Mouse (Mus musculus): Measurements from ENCODE around the gene Cmklr1.

Gene Cmklr1

DNA sequence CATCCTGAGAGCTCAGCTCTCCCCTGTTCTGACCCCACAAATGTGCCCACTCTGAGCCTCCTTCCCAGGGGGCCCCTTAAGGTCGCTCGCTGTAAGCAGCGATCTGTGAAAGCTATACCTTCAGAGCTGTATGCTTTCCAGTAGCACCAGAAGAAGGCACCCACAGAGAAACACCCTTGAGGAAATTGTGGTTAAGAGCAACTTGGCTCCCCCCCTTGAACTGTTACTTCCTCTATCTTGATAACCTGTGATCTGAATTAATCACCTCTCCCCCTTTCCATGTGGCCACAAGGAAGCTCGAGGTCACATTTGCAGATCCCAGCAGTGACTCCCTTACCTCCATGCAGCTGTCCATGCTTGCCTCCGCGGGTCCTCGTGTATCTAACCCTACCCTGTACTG, 29.2 kb downstream of the Cmklr1 start:
- DNase-seq (ENCODE audit: low read depth, low spot score): no peak

DNA sequence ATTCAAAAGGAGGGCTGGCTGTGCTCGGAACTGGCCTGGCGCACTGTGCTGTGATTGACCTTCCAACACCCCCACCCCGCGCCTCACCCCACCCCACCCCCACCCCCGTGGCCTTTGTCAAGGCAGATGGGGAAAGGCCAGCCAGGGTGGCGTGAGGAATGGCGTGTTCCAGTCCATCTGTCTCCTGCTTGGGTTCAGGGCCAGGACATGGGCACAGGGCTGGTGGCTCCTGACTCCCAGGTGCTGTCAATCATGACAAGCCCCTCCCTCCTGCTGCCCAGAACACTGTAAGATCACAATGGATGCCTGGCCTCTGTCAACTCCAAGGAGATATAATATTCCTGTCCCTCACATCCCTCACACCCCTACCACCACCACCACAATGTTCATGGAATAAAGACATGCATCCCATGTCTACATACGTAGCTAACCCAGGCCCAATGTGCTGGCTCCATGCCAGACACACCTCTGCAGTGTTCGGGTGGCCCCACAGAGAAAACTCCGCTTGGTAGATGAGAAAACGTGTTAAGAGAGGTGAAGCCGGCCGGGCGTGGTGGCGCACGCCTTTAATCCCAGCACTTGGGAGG, 30.0 kb downstream of the Cmklr1 start:
- peak; percentile 59 for DNase-seq (ENCODE audit: low read depth, low spot score)

DNA sequence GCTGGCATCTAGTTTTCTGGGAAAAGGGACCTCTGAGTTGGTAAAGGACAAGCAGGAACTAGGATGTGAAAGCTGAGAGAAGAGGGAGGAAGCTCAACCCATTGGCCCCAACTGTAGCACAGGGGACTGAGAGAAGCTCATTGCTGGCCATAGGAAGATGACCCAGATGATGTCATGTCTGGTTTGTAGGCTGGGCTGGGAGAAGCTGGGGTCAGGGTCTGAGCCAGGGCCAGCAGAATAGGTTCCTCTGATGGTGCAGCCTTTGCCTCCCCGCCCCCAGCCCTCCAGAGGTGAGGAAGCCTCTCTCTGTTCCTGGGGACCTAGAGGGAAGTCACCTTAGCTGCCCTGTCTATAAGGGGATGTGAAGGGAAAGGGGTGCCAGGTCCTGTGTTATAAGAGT, 31.1 kb downstream of the Cmklr1 start:
- DNase-seq (ENCODE audit: low read depth, low spot score): no peak

DNA sequence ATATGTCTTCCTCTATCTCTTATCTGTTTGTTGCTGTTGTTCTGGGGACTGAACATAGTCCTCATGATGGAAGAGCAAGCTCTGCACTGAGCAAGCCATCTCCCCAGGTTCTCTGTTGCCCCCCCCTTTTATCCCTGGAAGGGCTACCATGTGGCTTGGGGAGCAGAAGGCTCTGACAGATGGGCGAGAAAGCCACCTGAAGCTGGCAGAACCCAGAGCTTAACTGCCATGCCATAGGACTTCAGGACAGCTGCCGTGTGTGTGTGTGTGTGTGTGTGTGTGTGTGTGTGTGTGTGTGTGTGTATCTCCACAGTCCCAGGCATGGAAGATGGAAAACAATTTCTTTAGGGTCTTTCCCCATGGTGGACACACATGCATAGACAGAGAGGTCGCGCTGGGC, 31.5 kb downstream of the Cmklr1 start:
- no peak for DNase-seq (ENCODE audit: low read depth, low spot score)

DNA sequence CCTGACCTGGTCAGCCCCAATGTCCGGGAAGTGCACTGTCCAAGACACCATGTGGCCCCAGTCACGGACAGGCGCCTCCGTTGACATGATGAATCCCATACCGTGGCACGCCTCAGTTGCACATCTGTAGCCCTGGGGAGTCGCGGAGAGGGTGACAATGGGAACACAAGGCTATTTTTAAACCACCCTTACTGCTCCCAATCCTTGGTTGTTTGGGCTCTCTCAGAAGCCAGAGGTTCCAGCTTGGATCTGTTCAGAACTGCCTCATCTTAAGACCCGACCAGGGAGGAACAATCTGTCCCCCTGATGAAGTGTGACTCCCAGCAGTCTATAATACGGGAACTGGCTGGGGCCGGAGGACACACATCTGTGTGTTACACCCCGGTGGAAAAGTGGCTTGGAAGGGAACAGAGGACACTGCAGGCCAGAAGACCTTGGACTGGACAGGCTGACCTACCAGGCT, 38.4 kb downstream of the Cmklr1 start:
- DNase-seq (ENCODE audit: low read depth, low spot score): no peak

DNA sequence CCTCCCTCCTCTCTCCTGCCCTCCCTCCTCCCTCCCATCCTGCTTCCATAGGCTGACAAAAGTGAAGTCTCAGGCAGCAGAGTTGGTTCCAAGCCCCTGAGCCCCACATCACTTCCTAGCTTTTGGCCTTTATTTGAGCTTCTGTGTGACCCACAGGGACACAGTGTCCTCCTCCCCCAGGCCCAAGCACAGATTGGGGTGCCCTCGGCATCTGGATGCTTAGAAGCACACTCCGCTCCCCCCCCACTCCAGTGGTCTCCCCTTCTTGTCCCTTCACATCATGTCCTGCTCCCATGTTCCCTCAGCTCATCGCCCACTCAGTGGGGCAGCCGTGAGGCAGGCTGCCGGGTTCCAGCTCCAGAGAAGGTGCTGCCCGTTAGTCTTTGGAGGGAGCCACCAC, 39.1 kb downstream of the Cmklr1 start:
- DNase-seq (ENCODE audit: low read depth, low spot score): no peak

DNA sequence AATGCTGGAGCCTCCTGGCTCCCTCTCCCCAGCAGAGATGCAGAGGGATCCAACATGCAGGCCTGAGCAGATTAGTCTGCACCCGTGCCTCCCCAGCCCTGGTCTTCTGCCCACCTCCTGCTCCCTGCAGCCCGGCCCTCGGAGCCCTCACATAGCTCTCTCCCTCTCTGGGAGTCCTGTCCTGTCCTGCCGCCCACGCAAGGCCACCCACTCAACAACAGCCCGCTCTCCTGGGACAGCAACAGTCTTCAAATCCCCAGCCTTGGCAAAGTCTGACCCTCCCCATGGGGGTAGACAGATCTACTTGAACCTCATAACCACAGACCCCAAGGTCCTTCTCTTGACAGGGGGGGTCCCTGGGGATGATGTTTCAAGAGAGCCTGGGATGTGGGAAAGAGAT, 39.7 kb downstream of the Cmklr1 start:
- DNase-seq (ENCODE audit: low read depth, low spot score): no peak

DNA sequence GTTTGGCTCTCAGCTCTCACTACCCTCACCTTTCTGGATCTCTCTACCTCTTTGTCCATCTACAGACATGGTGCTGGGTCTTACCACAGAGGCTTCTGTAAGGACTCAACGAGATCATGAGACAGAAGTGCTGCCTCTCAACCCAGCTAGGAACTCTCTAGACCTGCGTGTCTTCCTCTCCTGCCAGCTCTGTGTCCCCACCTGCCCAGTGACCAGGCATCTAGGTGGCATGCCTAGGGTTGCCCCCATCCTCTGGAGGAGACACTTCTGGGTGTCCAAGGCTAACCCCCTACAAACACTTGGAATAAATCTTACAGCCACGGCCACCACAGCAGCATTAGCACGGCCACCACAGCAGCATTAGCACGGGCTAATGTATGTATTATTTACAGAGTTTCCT, 40.3 kb downstream of the Cmklr1 start:
- no peak for DNase-seq (ENCODE audit: low read depth, low spot score)

DNA sequence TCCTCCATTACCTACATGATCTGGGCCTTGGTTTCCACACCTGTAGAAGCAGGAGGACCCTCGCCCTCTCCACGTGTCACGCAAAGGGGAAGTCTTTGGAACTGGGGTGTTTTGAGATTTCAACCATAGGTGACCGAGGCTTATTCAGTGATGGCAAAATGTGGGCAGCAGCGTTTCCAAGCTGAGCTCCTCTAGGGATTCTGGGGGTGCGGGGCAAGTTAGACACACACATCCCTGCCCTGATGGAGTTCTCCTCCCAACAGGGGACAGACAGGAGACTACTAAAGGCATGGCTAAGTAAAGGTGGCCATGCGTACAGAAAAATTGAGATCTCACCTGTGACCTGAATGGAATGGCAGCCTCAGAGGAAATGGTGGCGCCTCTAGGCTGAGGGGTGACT, 41.7 kb downstream of the Cmklr1 start:
- DNase-seq (ENCODE audit: low read depth, low spot score): no peak

DNA sequence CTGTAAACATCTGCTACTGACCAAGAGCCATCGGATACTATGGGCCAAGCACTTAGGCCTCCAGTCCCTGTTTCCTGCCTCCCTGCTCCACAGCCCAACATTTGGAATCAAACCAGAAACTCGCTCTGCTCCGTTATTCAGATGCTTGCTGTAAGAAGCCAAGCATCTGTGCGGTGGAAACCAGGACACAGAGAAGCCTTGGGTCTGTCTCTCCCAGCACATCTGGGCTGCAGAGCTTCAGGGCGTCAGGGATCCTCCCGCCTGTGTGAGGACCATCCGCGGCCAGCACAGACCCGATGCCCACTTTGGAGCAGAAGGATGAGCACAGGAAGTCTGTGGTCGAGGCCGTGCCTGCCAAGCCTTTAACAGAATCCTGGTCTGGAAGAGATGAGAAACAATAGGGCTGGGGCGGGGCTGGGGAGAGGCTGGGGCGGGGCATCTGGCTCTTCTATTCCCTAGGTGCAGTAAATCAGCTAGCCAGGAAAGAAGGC, 42.2 kb downstream of the Cmklr1 start:
- DNase-seq (ENCODE audit: low read depth, low spot score): peak; percentile 79

DNA sequence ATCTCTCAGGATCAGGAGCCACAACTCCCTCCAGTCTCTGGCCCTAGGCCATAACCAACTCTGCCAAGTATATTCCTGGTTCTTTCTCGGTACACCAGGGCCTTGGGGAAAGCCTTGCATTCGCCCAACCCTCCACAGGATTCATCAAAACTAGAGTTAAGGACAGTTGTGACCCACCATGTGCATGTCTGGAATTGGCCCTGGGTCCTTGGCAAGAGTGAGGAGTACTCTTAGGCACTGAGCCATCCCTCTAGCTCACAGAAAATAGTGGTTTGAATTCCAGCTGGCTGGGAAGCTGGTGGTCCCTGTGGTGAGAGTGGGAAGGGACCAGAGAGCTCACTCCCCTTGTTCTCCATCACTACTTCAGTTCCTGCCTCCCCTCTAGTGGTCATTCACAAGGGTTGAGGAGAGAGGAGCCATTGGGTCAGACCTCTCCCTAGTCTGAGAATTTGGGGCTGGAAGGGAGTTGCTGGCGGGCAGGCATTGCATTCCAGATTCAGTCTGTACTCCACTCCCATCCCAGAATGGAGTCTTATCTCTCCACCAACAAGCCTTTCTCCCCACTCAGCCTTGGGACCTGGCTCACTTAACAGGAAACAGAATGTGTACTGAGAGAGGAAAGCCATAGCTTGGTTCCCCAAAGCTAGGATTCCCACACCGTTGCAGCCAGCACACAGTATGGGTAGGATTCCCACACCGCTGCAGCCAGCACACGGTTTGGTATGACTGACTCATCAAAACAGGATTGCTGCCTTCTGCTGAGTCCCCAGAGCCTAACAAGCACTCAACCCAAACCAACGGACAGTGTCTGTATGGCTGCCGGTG, 43.1 kb downstream of the Cmklr1 start:
- DNase-seq (ENCODE audit: low read depth, low spot score): no peak

DNA sequence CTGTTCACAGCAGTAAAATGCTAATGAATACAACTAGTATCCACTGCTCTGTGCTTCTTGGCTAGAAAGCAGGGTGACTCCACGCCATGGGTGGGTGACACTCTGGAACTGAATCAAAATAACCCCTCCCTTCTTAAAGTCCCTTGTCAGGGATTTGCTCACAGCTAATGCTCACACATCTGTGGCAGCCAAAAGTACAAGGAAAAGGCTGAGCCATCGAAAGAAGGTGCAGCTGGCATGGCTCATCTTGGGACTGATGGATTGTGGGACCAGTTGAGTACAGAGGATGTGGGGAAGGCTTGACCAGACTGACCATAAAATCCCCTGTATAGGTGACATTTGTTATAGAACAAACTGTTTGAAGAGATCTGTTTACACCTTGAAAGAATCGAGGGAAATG, 44.1 kb downstream of the Cmklr1 start:
- no peak for DNase-seq (ENCODE audit: low read depth, low spot score)

DNA sequence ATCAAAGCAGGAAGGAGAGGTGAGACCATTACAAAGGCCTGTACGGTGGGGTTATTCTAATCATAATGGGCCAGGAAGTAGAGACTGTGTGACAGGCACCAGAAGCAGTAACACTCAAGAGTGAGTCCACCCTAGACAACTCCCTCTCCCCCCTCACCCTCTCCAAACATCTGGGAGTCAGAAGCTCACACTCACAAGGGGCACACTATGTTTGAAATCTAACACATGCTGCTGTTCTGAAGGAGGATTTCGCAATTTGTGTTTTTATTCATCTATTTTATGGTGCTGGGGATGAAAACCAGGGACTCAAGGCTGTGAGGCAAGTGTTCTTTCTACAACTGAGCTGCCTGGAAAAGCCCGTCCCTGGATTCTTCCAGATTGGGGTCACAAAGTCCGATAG, 45.5 kb downstream of the Cmklr1 start:
- DNase-seq (ENCODE audit: low read depth, low spot score): no peak

DNA sequence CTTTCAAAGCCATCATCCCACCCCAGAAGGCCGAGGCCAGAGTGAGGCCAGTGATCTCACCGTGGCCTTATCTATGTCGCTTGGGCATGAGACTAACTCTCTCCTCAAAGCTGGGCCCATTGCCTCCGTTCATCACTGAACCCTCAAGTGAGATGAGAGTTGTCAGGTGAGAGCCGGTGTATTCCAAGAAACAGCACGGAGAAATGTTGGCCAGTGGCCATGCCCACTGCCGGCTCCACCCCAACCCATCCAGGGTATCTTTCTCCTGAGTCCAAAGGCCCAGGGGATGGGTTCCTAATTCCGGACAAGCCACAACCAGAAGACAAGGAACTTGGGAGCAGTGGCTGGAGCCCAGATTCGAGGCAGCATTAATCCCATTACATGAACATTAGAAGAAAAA, 46.8 kb downstream of the Cmklr1 start:
- DNase-seq (ENCODE audit: low read depth, low spot score): no peak

DNA sequence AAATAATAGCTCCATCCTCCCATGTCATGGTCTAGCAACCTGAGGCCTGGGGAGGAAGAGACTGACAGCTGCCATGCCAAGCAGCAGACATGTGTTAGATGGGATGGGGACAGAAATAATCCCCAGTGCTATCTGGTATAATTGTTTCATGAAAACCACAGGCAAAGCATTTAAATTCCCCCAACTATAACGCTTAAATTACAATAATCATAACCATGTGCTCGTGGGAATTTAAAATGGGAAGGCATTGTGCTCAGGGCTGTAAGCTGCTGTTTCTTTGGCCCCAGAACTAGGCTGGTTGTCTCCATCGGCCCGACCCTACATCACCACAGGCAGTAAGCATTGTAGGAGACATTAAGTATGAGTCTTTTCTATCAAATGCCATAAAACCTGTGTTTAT, 49.4 kb downstream of the Cmklr1 start:
- no peak for DNase-seq (ENCODE audit: low read depth, low spot score)

DNA sequence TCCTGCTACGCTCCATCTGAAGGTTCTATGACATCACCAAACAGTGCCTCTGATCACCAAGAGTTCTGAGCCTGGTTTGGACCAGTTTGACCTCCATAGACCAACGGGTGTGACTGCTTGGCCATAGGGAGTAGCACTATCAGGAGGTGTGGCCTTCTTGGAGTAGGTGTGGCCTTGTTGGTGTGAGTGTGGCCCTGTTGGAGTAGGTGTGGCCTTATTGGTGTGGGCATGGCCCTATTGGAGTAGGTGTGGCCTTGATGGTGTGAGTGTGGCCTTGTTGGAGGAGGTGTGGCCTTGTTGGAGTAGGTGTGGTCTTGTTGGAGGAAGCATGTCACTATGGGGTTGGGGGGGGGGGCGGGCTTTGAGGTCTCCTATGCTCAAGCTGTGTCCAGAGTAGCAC, 50.0 kb downstream of the Cmklr1 start:
- DNase-seq (ENCODE audit: low read depth, low spot score): peak; percentile 95

DNA sequence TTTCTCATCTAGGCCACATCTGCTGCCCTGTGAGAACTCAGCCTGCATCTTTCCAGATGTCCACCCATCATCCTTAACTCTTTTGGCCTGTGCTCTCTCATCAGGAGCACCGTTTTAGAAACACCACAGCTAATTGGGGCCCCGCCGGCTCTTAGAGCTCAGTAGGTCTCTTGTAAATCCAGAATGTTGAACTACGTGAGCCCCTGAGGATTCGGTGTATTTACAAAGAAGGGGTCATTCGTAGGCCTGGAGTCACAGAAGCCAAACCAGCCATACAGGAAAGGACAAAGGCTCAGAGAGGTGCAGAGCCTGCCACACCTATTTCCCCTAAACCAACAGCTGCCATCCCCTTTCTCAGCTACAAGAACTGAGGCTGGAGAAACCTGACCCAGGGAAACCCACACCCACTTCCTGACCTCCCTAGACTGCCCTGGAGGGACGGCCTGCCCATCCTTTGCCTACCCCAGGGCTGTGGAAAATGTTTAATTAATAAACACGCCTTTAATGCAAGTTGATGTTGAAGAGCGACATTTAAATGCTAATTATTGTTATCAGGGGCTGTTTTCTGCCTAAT, 53.4 kb downstream of the Cmklr1 start:
- DNase-seq (ENCODE audit: low read depth, low spot score): peak; percentile 45

DNA sequence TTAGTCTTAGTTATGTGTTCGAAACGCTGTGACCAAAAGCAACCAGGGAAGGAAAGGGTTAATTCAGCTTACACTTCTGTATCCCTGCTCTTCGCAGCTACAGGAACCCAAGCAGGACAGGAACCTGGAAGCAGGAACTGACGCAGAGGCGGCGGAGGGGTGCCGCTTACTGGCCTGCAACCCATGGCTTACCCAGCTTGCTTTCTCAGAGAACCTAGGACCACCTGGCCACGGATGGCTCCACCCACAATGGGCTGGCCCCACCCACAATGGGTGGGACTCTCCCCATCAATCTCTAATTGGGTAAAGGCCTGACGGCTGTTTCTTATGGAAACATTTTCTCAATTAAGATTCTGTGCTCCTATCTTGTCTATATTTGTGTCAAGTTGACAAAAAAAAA, 54.0 kb downstream of the Cmklr1 start:
- DNase-seq (ENCODE audit: low read depth, low spot score): peak; percentile 93

DNA sequence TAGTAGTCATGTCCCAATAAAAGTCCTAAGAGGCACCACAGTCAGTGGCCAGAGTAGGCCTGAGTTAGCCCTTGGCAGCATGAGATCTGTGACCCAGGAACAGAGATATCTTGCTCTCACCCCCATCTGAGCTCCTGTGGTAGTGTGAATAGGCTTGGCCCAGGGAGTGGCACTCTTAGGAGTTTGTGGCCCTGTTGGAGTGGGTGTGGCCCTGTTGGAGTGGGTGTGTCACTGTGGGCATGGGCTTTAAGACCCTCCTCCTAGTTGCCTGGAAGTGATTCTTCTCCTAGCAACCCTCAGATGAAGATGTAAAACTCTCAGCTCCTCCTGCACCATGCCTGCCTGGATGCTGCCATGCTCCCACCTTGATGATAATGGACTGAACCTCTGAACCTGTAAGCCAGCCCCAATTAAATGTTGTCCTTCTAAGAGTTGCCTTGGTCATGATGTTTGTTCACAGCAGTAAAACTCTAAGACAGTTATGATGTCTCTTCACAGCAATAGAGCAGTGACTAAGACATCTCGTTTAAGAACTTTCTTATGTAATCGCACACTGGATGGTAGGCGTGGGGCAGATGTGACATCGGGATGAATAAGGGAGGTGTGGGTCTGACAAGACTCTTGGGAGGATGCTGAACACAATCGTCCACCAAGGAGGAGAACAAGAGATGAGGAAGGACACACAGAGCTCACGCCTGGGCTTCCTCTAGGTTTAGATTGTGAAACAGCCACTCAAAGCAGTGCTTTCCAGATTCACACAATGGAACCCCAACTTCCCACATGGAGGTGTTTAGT, 56.1 kb downstream of the Cmklr1 start:
- DNase-seq (ENCODE audit: low read depth, low spot score): peak; percentile 39

DNA sequence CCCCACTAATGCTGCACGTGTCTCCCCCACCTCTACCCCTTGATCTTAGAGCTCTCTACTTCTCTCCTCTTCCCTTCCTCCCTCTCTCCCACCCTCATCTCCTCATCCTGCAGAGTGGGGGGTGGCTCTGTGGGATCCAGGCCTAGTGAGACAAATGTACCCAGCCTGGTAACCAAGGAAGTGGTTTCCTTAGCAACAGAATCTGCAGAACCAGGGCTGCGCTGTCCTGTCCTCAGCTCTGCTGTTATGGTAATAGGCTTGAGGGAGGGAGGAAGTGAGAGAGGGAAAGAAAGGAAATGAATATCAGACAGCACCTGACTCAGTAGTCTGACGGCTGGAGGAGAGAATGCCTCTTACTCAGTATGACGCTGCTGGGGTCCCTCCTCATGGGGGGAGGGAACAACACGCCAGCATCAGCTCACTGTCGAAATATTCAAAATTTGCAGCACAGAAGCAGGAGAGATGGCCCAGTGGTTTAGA, 58.4 kb downstream of the Cmklr1 start:
- peak; percentile 78 for DNase-seq (ENCODE audit: low read depth, low spot score)

DNA sequence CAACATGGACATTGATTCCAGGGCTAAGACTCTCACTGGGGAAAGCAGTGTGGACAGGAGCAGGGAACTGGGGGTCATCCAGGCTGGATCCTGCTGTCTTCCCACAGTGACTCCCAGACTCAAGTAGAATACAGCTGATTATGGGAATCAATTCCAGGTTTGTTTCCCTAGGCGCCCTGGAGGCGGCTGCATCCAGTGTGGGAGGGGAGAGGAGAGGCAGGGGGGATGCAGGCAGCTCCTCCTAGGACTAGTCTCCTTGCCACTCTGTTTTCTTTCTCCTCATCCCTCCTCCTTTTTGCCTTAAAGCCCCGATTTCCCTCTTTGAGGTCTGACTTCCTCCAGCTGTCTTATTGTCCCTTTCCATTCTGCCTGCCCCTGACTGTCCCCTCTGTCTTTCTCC, 59.1 kb downstream of the Cmklr1 start:
- DNase-seq (ENCODE audit: low read depth, low spot score): no peak

All from ZHBTc4 (cell line).